Mouse (Mus musculus) heart, adult 11 months (tissue): ENCODE measurements around the gene Pf4.
A peak's percentile ranks its signal among the peaks of the same experiment; 100 is the strongest.
"Not testable (repeated sequence)": the region's sequence is repeated elsewhere in the genome, so short reads cannot be mapped to it uniquely, and the experiment has no call there.

ENCODE experiments used
- DNase-seq: peaks from one replicate; pipeline ENCODE4 v3.0.0; 2022

The Pf4 gene

DNA sequence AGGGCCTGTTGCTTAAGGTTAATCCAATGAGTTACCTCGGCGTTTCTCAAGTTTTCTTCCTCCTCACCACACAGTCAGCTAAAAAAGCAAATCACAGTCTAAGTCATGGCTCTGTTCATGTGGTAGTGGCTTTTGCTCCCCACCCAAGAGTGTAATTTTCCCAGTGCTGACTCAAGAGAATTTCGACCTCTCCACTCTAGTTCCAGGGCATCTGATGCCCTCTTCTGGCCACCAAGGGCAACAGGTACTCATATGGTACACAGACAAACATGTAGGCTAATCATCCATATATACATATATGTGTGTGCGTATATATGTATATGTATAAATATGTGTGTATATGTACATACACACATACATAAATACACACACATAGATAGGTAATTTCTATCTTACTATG, 15.9 kb downstream of the Pf4 start:
- no peak for DNase-seq

DNA sequence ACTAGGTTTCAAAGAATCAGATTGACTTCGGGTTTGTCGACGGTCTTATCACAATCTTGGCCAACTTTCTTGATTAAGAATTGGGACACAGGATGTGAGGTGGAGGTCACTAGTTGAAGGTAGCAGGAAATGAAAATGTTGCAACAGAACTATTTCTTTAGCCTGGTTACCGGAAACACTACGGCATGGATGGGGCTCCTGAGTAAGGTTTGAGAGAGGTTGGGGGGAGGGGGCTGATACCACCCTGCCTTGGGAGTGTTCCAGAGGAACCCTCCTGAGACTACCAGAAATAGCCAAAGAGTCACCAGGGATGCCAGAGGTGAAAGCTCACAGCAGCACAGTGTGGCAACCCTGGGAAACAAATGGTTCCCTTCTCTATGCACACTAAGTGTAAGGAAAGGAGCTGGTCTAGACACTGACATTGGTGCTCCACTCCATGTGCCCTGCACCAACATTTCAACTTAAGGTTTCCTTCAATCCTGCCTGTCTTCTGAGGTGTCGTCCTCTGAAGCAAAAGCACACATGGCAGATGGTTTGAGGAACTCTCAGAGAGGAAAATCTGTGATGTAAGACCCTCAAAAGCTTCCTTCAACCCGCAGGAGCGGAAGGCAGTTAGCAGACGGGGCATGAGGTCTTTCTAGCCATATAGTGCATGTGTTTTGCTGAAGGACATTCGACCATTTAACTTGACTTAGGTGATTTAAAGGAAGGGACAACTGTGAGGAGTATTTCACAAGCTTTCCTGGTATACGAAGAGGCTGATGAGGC, 17.3 kb downstream of the Pf4 start:
- peak; percentile 83 for DNase-seq

DNA sequence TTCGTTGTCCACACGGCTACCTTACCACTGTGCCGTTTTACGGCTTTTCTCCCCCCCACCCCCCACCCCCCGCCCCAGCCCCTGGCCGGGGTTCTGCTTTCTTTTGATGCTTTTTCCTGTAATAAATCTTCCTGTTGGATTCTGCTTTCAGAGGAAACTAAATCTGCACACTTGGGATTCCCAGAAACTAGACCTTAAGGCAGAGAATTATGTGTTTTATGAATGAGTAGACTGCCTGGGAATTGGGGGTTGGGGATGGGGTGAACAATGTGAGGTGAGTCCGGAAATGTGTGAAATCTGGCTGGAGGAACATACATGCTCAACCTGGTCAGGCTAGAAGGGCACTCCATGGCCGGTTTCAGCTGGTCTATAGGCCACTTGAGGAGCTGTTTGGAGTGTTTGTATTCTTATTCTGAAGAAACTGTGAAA, 17.9 kb downstream of the Pf4 start:
- no peak for DNase-seq

DNA sequence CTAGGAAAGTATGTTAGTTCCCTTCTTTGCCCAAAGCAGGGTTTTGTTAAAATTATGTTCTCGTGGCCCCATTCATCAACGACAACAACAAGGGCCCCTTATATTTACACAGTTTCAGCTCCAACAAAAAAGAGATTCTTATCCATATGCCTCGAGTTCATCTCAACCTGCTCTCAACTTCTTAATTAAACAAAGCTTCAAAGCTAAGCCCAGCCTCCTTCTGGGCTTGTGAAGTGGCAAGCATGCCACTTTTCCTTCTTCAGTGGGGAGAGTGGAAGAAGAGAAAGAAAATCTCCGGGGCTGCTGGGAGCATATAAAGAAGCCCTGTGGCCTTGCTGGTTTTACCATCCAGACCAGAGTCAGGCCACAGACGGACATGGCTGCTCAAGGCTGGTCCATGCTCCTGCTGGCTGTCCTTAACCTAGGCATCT, 22.0 kb downstream of the Pf4 start, which contains the start of gene Cxcl15:
Cxcl15 (plus strand) TSS at position 340 of the 431 bp plus-strand sequence.
- DNase-seq, result no peak

DNA sequence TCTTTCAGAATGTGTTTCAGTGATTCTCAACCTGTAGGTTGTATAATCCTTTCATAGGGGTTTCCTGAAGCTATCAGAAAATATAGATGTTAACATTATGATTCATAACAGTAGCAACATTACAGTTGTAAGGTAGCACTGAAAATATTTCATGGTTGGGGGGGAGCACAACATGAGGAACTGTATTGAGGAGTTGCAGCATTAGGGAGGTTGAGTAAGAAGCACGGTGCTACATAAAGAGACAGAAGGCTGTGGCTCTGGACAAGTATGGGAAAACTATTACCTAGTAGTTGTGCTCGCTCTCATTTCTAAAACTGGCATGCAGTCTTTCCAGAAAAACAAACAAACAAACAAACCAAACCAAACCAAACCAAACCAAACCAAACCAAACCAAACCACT, 23.2 kb downstream of the Pf4 start:
- DNase-seq, result not testable (repeated sequence)

DNA sequence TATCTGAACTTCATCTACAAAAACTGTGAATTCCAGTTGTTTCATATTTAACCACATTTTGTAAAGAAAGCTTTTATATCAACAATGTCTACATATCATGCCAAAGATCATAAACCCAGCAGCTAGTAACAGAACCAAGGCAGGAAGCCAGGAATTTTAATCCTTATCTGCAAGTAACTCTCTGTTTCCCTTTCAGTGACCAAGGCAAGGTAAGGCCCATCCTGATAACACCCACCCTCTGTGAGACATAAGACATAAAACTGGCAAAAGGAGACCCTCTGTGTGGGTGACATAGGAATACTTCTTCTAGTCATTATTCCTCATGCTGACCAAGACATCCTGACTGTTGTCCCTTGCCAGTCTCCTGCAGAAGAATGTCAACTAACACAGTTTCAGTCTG, 32.3 kb downstream of the Pf4 start:
- DNase-seq, result no peak

DNA sequence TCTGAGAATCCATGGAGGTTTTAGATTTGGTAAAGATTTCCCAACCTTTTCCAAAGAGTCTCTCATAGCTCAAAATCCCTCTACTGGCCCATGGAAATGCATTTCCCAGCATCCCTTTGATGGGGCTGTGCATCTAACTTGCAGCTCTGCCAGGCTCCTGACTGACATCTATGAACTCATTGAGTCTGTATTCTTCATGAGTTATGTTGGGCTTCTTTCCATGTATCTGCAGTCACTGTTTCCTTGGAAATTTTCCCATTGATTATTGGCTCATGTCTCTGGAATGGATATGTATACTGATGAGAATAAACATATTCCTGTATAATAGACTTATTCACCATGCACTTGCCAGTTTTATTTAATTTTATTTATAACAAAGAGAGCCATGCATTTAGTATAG, 33.8 kb downstream of the Pf4 start:
- DNase-seq, result no peak

DNA sequence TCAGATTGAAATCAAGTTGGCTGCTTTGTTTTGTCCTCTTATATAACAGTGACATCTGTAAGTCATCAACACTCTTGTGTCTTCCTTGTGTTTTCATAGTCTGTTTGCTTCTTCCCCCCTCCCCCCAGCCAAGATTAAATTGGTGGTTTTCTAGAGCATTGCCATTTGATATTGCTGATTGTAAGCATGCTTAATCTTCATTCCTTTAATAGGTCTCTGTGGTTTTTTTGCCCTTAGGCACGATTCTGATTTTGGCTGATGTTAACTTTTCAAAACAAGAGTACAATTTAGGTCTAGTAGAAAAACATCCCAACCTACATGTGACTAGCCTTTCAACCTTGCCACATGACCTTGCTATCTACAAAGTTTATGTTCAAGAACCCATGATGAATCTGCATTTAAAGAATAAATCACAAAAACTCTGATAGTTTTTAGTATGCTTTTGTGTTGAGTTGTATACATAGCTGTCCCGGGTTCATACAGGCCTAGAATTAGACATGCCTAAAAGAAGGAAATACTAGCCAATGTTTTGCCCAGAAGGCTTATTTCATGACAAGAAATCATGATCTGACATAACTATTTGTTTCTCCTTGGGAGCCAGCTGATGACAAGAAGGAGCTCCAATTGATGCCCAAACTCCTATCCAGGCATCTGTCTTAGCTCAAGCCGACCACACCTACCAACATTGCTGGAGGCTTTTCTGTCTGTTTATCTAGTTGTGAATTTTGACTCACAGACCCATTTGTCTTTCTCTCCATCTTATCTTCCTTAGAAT, 35.1 kb downstream of the Pf4 start:
- DNase-seq, result no peak

DNA sequence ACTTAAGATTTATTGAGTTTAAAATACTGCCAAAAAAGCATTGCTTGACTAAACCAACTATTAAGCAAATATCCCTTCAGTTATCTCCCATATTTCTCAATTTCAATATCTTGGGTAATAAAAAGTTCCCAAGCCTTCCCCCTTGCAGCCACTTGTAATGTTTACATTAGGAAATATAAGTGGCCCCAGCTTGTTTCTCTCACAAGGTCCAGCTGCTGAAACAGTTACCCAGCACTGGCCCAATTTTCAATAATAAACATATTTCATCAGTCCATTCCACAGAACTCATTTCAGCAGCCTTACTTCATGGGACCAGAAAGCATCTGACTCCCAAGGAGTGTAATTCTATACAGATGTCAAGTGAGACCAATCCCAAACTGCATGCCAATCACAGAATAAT, 47.5 kb downstream of the Pf4 start:
- no peak for DNase-seq
